Mouse (Mus musculus): ENCODE results near the gene Drc7. TPM values are rescaled to one million over a fixed set of nuclear protein-coding genes. Genes with fewer than 3 reads are reported as not detected.

Drc7 gene
- total RNA-seq, 2 experiments from 2014 or later: not detected

DNA sequence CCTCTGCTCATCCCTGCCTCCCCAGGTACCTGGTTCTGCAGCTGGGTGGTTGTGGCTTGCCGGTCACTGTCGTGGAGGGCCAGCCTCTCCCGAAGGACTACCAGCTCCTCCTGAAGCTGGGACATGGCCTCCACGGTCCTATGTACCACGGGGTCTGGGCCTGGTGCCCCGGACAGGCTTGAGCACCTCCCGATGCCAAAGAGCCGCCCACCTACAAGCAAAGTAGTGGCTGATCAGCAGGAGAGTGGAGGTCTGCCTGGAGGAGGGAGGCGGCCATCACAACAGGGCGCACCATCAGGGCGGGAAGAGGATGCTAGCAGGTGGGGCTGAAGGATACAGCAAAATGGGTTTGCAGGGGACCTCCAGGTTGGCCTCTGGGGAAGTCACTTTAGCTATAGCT, 71.6 kb downstream of the Drc7 start:
- DNase-seq (ENCODE audit: low spot score in 2 of 2): no peak

GRCm38 (mm10) chr8:95127658-95128057, 72.8 kb downstream of the Drc7 start:
- no peak for DNase-seq (ENCODE audit: low spot score in 2 of 2)

Other genes starting within 250 kb of the Drc7 start
- 1 to 10 TPM; 1.4 to 1.8 TPM for gene Ccl17, start 244.7 kb upstream of the Drc7 start, total RNA-seq (2021)
- 100 to 1,000 TPM; 178 to 203 TPM for gene Coq9, start 216.8 kb upstream of the Drc7 start, total RNA-seq (2021)
- gene Ciapin1, start 216.7 kb upstream of the Drc7 start, total RNA-seq (2021): 100 to 1,000 TPM in 1 of 2 experiments, 10 to 100 TPM in 1; 85.5 to 102 TPM
- 10 to 100 TPM; 61.9 to 65.1 TPM for gene Polr2c, start 197.7 kb upstream of the Drc7 start, total RNA-seq (2021)
- gene Dok4, start 178.8 kb upstream of the Drc7 start, total RNA-seq (2021): 1 to 10 TPM; 7.7 to 9.8 TPM
- gene Ccdc102a, start 137.0 kb upstream of the Drc7 start, total RNA-seq (2021): 1 to 10 TPM; 5.2 to 5.5 TPM
- gene Adgrg5, start 131.4 kb upstream of the Drc7 start, total RNA-seq (2021): 1 to 10 TPM; 1.4 to 1.6 TPM
- gene Adgrg1, start 80.4 kb upstream of the Drc7 start, total RNA-seq (2021): 10 to 100 TPM; 24.1 to 43.3 TPM
- gene Adgrg3, start 37.4 kb upstream of the Drc7 start, total RNA-seq (2021): 1 to 10 TPM; 2.1 to 2.2 TPM
- gene Katnb1, start 26.1 kb downstream of the Drc7 start, total RNA-seq (2021): 10 to 100 TPM; 11.3 to 15.3 TPM
- 100 to 1,000 TPM; 133 to 161 TPM for gene Kifc3, start 147.7 kb downstream of the Drc7 start, total RNA-seq (2021)

Measured in adrenal gland, adult 18-20 months (tissue).